Mouse (Mus musculus) erythroblast, embryonic 14.5 days (primary cell): ENCODE data around the gene Rabgap1l.

Experiments used
- GATA1 ChIP-seq: IDR thresholded peaks from 2 replicates; pipeline ENCODE4 v1.6.1; 2012; ENCODE audit warnings: low read length, inconsistent platforms, mixed read lengths
- TAL1 ChIP-seq: IDR thresholded peaks from 3 replicates; pipeline ENCODE4 v1.6.1; 2012; ENCODE audit warnings: low read length, inconsistent platforms, mixed read lengths

- TF ChIP-seq GATA1 = no peak
- TF ChIP-seq TAL1 = no peak
These were observed 547.1 kb downstream of the Rabgap1l start for GRCm38 (mm10) chr1:160245954-160246353.
